Comparison of ENCODE assay signal across 25 mouse cellular contexts in the genomic region with DNA sequence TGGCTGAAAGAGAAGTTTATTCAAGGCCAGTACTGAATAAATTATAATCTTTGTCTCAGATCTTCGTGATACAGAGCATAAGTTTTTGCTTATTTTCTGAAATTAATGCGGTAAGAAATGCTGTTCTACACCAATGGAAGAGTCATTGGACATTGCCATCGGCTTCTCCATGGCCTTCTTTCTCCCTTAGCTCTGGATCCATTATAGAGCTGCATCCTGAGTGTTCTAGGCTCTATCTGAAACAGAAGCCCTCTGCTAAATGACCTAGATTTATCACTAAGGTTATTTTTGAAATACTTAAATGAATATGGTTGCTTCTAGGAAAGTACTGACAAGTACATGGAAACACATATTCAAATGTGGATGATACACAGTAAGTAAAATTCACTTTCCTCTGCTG. TPM values are rescaled to one million over a fixed set of nuclear protein-coding genes. Genes with fewer than 3 reads are reported as not detected.
DNase-seq lines count a peak whose midpoint lies in the region; ATAC-seq and TF ChIP-seq lines count a peak whose summit lies in the region.
"Had no signal": no experiment of that assay in that cellular context is flagged by ENCODE, and none has a peak within 500 bp of the region (broad histone marks: within the 10 kb centered on the region; RNA-seq: fewer than 3 reads in every experiment).

No protein-coding gene starts in this region.

- TF ChIP-seq EP300 in heart, adult 2 months (IDR thresholded peaks at IDR 0.05; ENCODE audit: insufficient read depth, low read depth, low read length), result no peak
- TF ChIP-seq EP300 in liver, postnatal 0 days (IDR thresholded peaks at IDR 0.05; ENCODE audit: low read depth), result no peak

- TF ChIP-seq POLR2A in heart, adult 2 months (IDR thresholded peaks at IDR 0.05; ENCODE audit: insufficient read depth, low read depth, low read length), result no peak
- no peak for TF ChIP-seq POLR2A in liver, adult 2 months (IDR thresholded peaks at IDR 0.05; ENCODE audit: extremely low read depth, insufficient read depth, low read length)

- no peak overlapping the region for H3K9ac ChIP-seq in heart, adult 2 months (ENCODE audit: low read depth, low read length)
- H3K9ac ChIP-seq in kidney, postnatal 0 days (ENCODE audit: low read depth, low read length), result no peak overlapping the region
- no peak overlapping the region for H3K9ac ChIP-seq in liver, adult 2 months (ENCODE audit: low read depth, low read length)
- H3K9ac ChIP-seq in liver, embryonic 11.5 days (ENCODE audit: low read depth, low read length), result no peak overlapping the region
- no peak overlapping the region for H3K9ac ChIP-seq in liver, postnatal 0 days (replicated peaks)
- no peak overlapping the region for H3K9ac ChIP-seq in liver, embryonic 12.5 days

- H3K27ac ChIP-seq in heart, adult 2 months, result no peak overlapping the region
- no peak overlapping the region for H3K27ac ChIP-seq in kidney, postnatal 0 days
- no peak overlapping the region for H3K27ac ChIP-seq in liver, adult 2 months (replicated peaks; ENCODE audit: insufficient read depth, low read depth, low read length)
- no peak overlapping the region for H3K27ac ChIP-seq in liver, embryonic 11.5 days (ENCODE audit: low read depth, low read length)
- H3K27ac ChIP-seq in liver, postnatal 0 days (ENCODE audit: low read depth), result no peak overlapping the region
- no peak overlapping the region for H3K27ac ChIP-seq in liver, embryonic 12.5 days

- no peak for TF ChIP-seq CTCF in heart, adult 2 months (IDR thresholded peaks at IDR 0.05)
- no peak for TF ChIP-seq CTCF in kidney, postnatal 0 days (IDR thresholded peaks at IDR 0.05; ENCODE audit: low read depth)
- no peak for TF ChIP-seq CTCF in liver, adult 2 months (IDR thresholded peaks at IDR 0.05; ENCODE audit: low read depth, low read length)
- TF ChIP-seq CTCF in liver, postnatal 0 days (IDR thresholded peaks at IDR 0.05; ENCODE audit: low read depth), result no peak

- WGBS in heart, adult 2 months, result 90% methylated on average over 3 of the region's 3 CpGs
- WGBS in kidney, postnatal 0 days, result 87% methylated on average over 3 of the region's 3 CpGs
- 39% methylated on average over 3 of the region's 3 CpGs for WGBS in liver, adult 2 months
- WGBS in liver, embryonic 11.5 days, result 80% methylated on average over 3 of the region's 3 CpGs
- WGBS in liver, postnatal 0 days (ENCODE audit: insufficient replicate concordance), result 74% methylated on average over 3 of the region's 3 CpGs
- WGBS in liver, embryonic 12.5 days (ENCODE audit: insufficient replicate concordance), result 64% methylated on average over 3 of the region's 3 CpGs

- H3K36me3 ChIP-seq in heart, adult 2 months (ENCODE audit: control insufficient read depth, insufficient read depth, low read length), result peaks cover 2% of the 10 kb centered on the region; the same call in 1 of the 2 replicates
- peaks cover 11% of the 10 kb centered on the region for H3K36me3 ChIP-seq in kidney, postnatal 0 days (ENCODE audit: insufficient read depth, low read length)
- peaks cover 47% of the 10 kb centered on the region for H3K36me3 ChIP-seq in liver, adult 2 months (ENCODE audit: control insufficient read depth, insufficient read depth, low read length)
- H3K36me3 ChIP-seq in liver, embryonic 11.5 days (ENCODE audit: control insufficient read depth, insufficient read depth, low read length), result peaks cover 7% of the 10 kb centered on the region
- peaks cover 10% of the 10 kb centered on the region for H3K36me3 ChIP-seq in liver, postnatal 0 days (replicated peaks; ENCODE audit: insufficient read depth, low read length)
- H3K36me3 ChIP-seq in liver, embryonic 12.5 days, result peaks cover 18% of the 10 kb centered on the region

- no peaks in the 10 kb centered on the region for H3K27me3 ChIP-seq in heart, adult 2 months (ENCODE audit: control insufficient read depth, insufficient read depth, low read length)
- no peaks in the 10 kb centered on the region for H3K27me3 ChIP-seq in kidney, postnatal 0 days (ENCODE audit: insufficient read depth, low read length)
- no peaks in the 10 kb centered on the region for H3K27me3 ChIP-seq in liver, adult 2 months (ENCODE audit: control insufficient read depth, insufficient read depth, low read length)
- H3K27me3 ChIP-seq in liver, embryonic 11.5 days (replicated peaks; ENCODE audit: control insufficient read depth, insufficient read depth, low read length), result no peaks in the 10 kb centered on the region
- H3K27me3 ChIP-seq in liver, postnatal 0 days (ENCODE audit: insufficient read depth, low read length), result no peaks in the 10 kb centered on the region
- no peaks in the 10 kb centered on the region for H3K27me3 ChIP-seq in liver, embryonic 12.5 days (replicated peaks)
- H3K27me3 ChIP-seq: CH12.LX, Patski had no signal

- no peaks in the 10 kb centered on the region for H3K4me1 ChIP-seq in heart, adult 2 months (ENCODE audit: control insufficient read depth, insufficient read depth, low read length)
- no peaks in the 10 kb centered on the region for H3K4me1 ChIP-seq in kidney, postnatal 0 days (replicated peaks; ENCODE audit: insufficient read depth, low read length)
- H3K4me1 ChIP-seq in liver, adult 2 months (ENCODE audit: control insufficient read depth, insufficient read depth, low read length), result no peaks in the 10 kb centered on the region
- no peaks in the 10 kb centered on the region for H3K4me1 ChIP-seq in liver, embryonic 11.5 days (replicated peaks; ENCODE audit: control insufficient read depth, insufficient read depth, low read length)
- no peaks in the 10 kb centered on the region for H3K4me1 ChIP-seq in liver, postnatal 0 days (ENCODE audit: insufficient read depth)
- no peaks in the 10 kb centered on the region for H3K4me1 ChIP-seq in liver, embryonic 12.5 days

- intact Hi-C loops in heart, adult 2 months (cut with DNase I), result no loop called here

- peak; percentile 49; the same call in 1 of the 2 replicates for ATAC-seq in kidney, postnatal 0 days (replicated peaks; ENCODE audit: low FRiP score, low read depth)
- no peak for ATAC-seq in liver, embryonic 11.5 days (replicated peaks; ENCODE audit: low FRiP score)
- ATAC-seq in liver, postnatal 0 days, result peak; percentile 44
- no peak for ATAC-seq in liver, embryonic 12.5 days
- ATAC-seq: activated CD4-positive, CD25-positive, alpha-beta regulatory T cell, adult 4 months; CD4-positive, CD25-positive, alpha-beta regulatory T cell, adult 4 months; Patski had no signal

- H3K4me3 ChIP-seq in heart, adult 2 months, result no peak overlapping the region
- no peak overlapping the region for H3K4me3 ChIP-seq in kidney, postnatal 0 days (replicated peaks; ENCODE audit: low read depth, low read length)
- no peak overlapping the region for H3K4me3 ChIP-seq in liver, adult 2 months (ENCODE audit: insufficient read depth, low read depth, low read length)
- no peak overlapping the region for H3K4me3 ChIP-seq in liver, embryonic 11.5 days (ENCODE audit: low read depth, low read length)
- H3K4me3 ChIP-seq in liver, postnatal 0 days (ENCODE audit: low read depth, low read length), result no peak overlapping the region
- no peak overlapping the region for H3K4me3 ChIP-seq in liver, embryonic 12.5 days

- H3K79me2 ChIP-seq in heart, adult 2 months (replicated peaks; ENCODE audit: control insufficient read depth, insufficient read depth, low read length), result no peaks in the 10 kb centered on the region
- H3K79me2 ChIP-seq in liver, adult 2 months (ENCODE audit: control insufficient read depth, insufficient read depth, low read length), result no peaks in the 10 kb centered on the region

- peak; percentile 51 for DNase-seq in heart, adult 11 months
- no peak for DNase-seq in heart, adult 2 months
- no peak for DNase-seq in kidney, postnatal 0 days (ENCODE audit: low spot score)
- DNase-seq in kidney, adult 11 months, result no peak
- peak; percentile 84 for DNase-seq in liver, adult 2 months (ENCODE audit: extremely low read depth, low read depth, low spot score)
- no peak for DNase-seq in liver, embryonic 11.5 days (ENCODE audit: low spot score)
- DNase-seq in liver, postnatal 0 days, result no peak
- DNase-seq: adrenal gland, adult 2 months; adrenal gland, adult 8-10 months; adrenal gland, postnatal 10 days; adrenal gland, postnatal 14 days; adrenal gland, postnatal 25 days; adrenal gland, postnatal 36 days; B cell, adult 2 months; cerebellum, adult 11 months; cerebellum, adult 11-12 months had no signal

- H3K9me3 ChIP-seq in kidney, postnatal 0 days (replicated peaks; ENCODE audit: low read length), result no peaks in the 10 kb centered on the region
- H3K9me3 ChIP-seq in liver, embryonic 11.5 days (ENCODE audit: control insufficient read depth, low read length), result peaks cover 5% of the 10 kb centered on the region
- H3K9me3 ChIP-seq in liver, postnatal 0 days (ENCODE audit: low read length), result peaks cover 11% of the 10 kb centered on the region
- H3K9me3 ChIP-seq in liver, embryonic 12.5 days (replicated peaks), result peaks cover 4% of the 10 kb centered on the region

- no peak overlapping the region for H3K4me2 ChIP-seq in kidney, postnatal 0 days (ENCODE audit: low read length)
- H3K4me2 ChIP-seq in liver, embryonic 11.5 days, result no peak overlapping the region
- H3K4me2 ChIP-seq in liver, postnatal 0 days (ENCODE audit: low read depth, low read length), result no peak overlapping the region
- no peak overlapping the region for H3K4me2 ChIP-seq in liver, embryonic 12.5 days

RNA-seq across cellular contexts. Expression of a gene that starts 14.1 kb away (rescaled TPM):
- total RNA-seq in heart, adult 2 months (2021), result 1 to 10 TPM; 6.2 to 6.5 TPM
- 1.3 and 2.1 TPM in 2 replicates for polyA plus RNA-seq in heart, adult 2 months (2012; rRNA removed)
- 9.0 and 9.1 TPM in 2 replicates for polyA plus RNA-seq in kidney, postnatal 0 days (2015; fragmentation: Nextera tagmentation; extraction: Ambion mirVana)
- 5.2 and 6.4 TPM in 2 replicates for total RNA-seq in liver, adult 2 months (2014; rRNA removed)
- 1.1 and 1.5 TPM in 2 replicates for polyA plus RNA-seq in liver, adult 2 months (2012; rRNA removed)
- 7.4 and 9.2 TPM in 2 replicates for polyA plus RNA-seq in liver, embryonic 11.5 days (2014; fragmentation: Nextera tagmentation; extraction: Ambion mirVana)
- polyA plus RNA-seq in liver, postnatal 0 days (2015; fragmentation: Nextera tagmentation; extraction: Ambion mirVana), result 2.2 and 2.5 TPM in 2 replicates
- polyA plus RNA-seq in liver, embryonic 12.5 days (2016; fragmentation: Nextera tagmentation; extraction: Ambion mirVana), result 4.3 and 4.6 TPM in 2 replicates

RNA-seq across cellular contexts. Expression of a gene that starts 14.1 kb away (rescaled TPM):
- total RNA-seq in heart, adult 2 months (2021), result 10 to 100 TPM; 46.1 to 51.1 TPM
- 11.5 and 22.1 TPM in 2 replicates for polyA plus RNA-seq in heart, adult 2 months (2012; rRNA removed)
- polyA plus RNA-seq in kidney, postnatal 0 days (2015; fragmentation: Nextera tagmentation; extraction: Ambion mirVana), result 93.8 and 96.4 TPM in 2 replicates
- 30.1 and 32.2 TPM in 2 replicates for total RNA-seq in liver, adult 2 months (2014; rRNA removed)
- 4.9 and 7.2 TPM in 2 replicates for polyA plus RNA-seq in liver, adult 2 months (2012; rRNA removed)
- 89.4 and 106 TPM in 2 replicates for polyA plus RNA-seq in liver, embryonic 11.5 days (2014; fragmentation: Nextera tagmentation; extraction: Ambion mirVana)
- polyA plus RNA-seq in liver, postnatal 0 days (2015; fragmentation: Nextera tagmentation; extraction: Ambion mirVana), result 64.3 and 66.1 TPM in 2 replicates
- 65.8 and 67.3 TPM in 2 replicates for polyA plus RNA-seq in liver, embryonic 12.5 days (2016; fragmentation: Nextera tagmentation; extraction: Ambion mirVana)

RNA-seq across cellular contexts. Expression of a gene that starts 14.3 kb away (rescaled TPM):
- total RNA-seq in heart, adult 2 months (2021), result 1 to 10 TPM; 2.0 to 3.9 TPM
- 0.72 and 5.9 TPM in 2 replicates for polyA plus RNA-seq in heart, adult 2 months (2012; rRNA removed)
- polyA plus RNA-seq in kidney, postnatal 0 days (2015; fragmentation: Nextera tagmentation; extraction: Ambion mirVana), result 929 and 971 TPM in 2 replicates
- total RNA-seq in liver, adult 2 months (2014; rRNA removed), result 3,873 and 3,924 TPM in 2 replicates
- polyA plus RNA-seq in liver, adult 2 months (2012; rRNA removed), result 2,627 and 3,122 TPM in 2 replicates
- polyA plus RNA-seq in liver, embryonic 11.5 days (2014; fragmentation: Nextera tagmentation; extraction: Ambion mirVana), result 22.8 and 23.8 TPM in 2 replicates
- 2,616 and 2,625 TPM in 2 replicates for polyA plus RNA-seq in liver, postnatal 0 days (2015; fragmentation: Nextera tagmentation; extraction: Ambion mirVana)
- 54.0 and 57.6 TPM in 2 replicates for polyA plus RNA-seq in liver, embryonic 12.5 days (2016; fragmentation: Nextera tagmentation; extraction: Ambion mirVana)
- total RNA-seq: adrenal gland, postnatal 25 days; CH12.LX; ES-E14; MEL had no signal
- polyA plus RNA-seq: activated CD4-positive, CD25-positive, alpha-beta regulatory T cell, adult 4 months; C2C12; CD4-positive, CD25-positive, alpha-beta regulatory T cell, adult 4 months; G1E; Patski had no signal

RNA-seq across cellular contexts. Expression of a gene that starts 28.7 kb away (rescaled TPM):
- under 1 TPM in 1 of 2 experiments, not detected in 1; 0.29 TPM for total RNA-seq in heart, adult 2 months (2021)
- polyA plus RNA-seq in heart, adult 2 months (2012; rRNA removed), result not detected in 2 replicates
- 0.10 and 0.20 TPM in 2 replicates for polyA plus RNA-seq in kidney, postnatal 0 days (2015; fragmentation: Nextera tagmentation; extraction: Ambion mirVana)
- 245 and 304 TPM in 2 replicates for total RNA-seq in liver, adult 2 months (2014; rRNA removed)
- polyA plus RNA-seq in liver, adult 2 months (2012; rRNA removed), result 73.9 and 76.0 TPM in 2 replicates
- polyA plus RNA-seq in liver, embryonic 11.5 days (2014; fragmentation: Nextera tagmentation; extraction: Ambion mirVana), result 0.25 TPM in 1 of 2 replicates, not detected in the other
- 16.6 and 18.2 TPM in 2 replicates for polyA plus RNA-seq in liver, postnatal 0 days (2015; fragmentation: Nextera tagmentation; extraction: Ambion mirVana)
- 0.21 and 0.37 TPM in 2 replicates for polyA plus RNA-seq in liver, embryonic 12.5 days (2016; fragmentation: Nextera tagmentation; extraction: Ambion mirVana)
- total RNA-seq: G1E, MEL had no signal
- polyA plus RNA-seq: activated CD4-positive, CD25-positive, alpha-beta regulatory T cell, adult 4 months; adrenal gland, adult 2 months; CD4-positive, CD25-positive, alpha-beta regulatory T cell, adult 4 months; G1E; Patski had no signal

Comparison
In these comparisons a context has a peak if more than half of its experiments do, and no peak if none do; other contexts are left out.
1. DNase-seq: peak in heart, adult 11 months (single experiment) and liver, adult 2 months (single experiment); none in heart, adult 2 months (0 of 2), kidney, postnatal 0 days (single experiment), kidney, adult 11 months (single experiment), liver, embryonic 11.5 days (single experiment) and liver, postnatal 0 days (single experiment).
2. ATAC-seq: peak in kidney, postnatal 0 days (single experiment) and liver, postnatal 0 days (single experiment); none in liver, embryonic 11.5 days (single experiment) and liver, embryonic 12.5 days (single experiment).
3. RNA of a gene that starts 14.3 kb away (polyA plus RNA-seq): 2,627 to 3,122 TPM in liver, adult 2 months, 2,616 to 2,625 TPM in liver, postnatal 0 days and 929 to 971 TPM in kidney, postnatal 0 days; 54.0 to 57.6 TPM in liver, embryonic 12.5 days, 22.8 to 23.8 TPM in liver, embryonic 11.5 days and 0.72 to 5.9 TPM in heart, adult 2 months; every median in the first group is over 10 times any median in the second.